Mouse (Mus musculus) gastrocnemius, postnatal 14 days (tissue): ENCODE data around the gene Tnfaip8l3. TPM values are rescaled to one million over a fixed set of nuclear protein-coding genes. Genes with fewer than 3 reads are reported as not detected.
"Not testable (repeated sequence)": the region's sequence is repeated elsewhere in the genome, so short reads cannot be mapped to it uniquely, and the experiment has no call there.

Source experiments
- DNase-seq: peaks from one replicate; pipeline ENCODE4 v3.0.0; 2021; ENCODE audit warnings: mixed read lengths
- intact Hi-C: fragments of 180-260 bp; cut with DNase I; formaldehyde crosslinking; loops from one replicate; pipeline ENCODE4 v1.15.1; 2025; ENCODE audit warnings: low total_unique reads
- total RNA-seq, 2 experiments: library from RNA; stranded (reverse); gene quantifications; 2 replicates each; pipeline ENCODE4 v1.2.3; 2021

The Tnfaip8l3 gene
- total RNA-seq, 2 experiments from 2014 or later, result 0.14 to 0.22 TPM

DNA sequence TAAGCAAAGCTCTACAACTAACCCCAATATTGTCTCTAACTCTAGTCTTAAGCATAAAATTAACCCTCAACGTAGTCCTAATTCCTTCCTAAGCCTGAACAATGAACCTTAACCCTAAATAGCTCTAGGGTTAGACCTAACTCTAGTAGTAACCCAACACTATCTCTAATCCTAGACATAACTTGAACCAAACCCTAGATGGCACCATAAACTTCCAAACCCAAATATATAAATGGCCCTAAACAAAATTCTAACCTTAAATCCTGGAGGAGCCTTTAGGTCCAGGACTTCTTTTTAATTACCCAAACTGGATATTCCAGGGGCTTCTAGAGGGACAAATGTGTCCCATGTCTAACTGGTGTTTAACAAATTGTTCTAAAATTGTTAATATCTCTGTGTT is 73.7 kb downstream of the Tnfaip8l3 start:
- intact Hi-C loops, result loop anchor here (5.0 kb wide), 2 partner anchors 118 to 343 kb away; no protein-coding TSS in a partner anchor
- DNase-seq, result no peak

DNA sequence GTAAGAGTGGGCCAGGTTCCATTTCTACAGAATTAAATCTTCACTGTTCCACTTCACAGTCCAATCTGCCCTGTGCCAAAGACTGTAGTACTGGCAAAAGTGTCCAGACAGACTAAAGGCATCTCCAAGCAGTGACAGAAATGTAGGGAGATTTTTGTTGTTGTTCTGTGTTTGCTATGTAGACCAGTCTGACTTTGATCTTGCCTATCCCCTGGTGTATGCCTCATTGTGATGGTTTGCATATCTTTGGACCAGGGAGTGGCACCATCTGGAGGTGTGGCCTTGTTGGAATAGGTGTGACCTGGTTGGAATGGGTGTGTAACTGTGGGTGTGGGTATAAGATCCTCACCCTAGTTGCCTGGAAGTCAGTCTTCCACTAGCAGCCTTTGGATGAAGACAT is 75.6 kb downstream of the Tnfaip8l3 start:
- DNase-seq, result not testable (repeated sequence)
- intact Hi-C loops, result loop anchor here (5.0 kb wide), 2 partner anchors 120 to 345 kb away; no protein-coding TSS in a partner anchor

DNA sequence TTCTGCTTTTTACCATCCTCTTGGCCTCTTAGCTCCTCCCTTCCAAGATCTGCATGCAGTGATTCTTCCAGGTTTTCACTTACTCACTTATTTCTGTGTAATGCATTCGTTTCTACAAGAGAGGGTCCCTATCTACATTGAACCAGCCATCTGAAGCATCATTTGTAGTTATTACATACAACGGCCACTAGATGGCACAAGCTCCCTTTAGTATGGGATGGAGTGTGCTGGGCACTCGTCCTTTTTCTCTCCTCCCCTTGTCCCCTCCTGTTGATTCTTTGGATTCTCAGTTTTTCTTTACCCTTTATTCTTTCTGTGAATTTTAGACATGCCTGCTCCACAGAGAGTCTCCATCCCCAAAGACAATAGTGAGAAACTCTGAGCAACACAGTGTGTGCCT is 77.3 kb downstream of the Tnfaip8l3 start:
- intact Hi-C loops, result loop anchor here (5.0 kb wide), 2 partner anchors 121 to 346 kb away; no protein-coding TSS in a partner anchor
- DNase-seq, result no peak

DNA sequence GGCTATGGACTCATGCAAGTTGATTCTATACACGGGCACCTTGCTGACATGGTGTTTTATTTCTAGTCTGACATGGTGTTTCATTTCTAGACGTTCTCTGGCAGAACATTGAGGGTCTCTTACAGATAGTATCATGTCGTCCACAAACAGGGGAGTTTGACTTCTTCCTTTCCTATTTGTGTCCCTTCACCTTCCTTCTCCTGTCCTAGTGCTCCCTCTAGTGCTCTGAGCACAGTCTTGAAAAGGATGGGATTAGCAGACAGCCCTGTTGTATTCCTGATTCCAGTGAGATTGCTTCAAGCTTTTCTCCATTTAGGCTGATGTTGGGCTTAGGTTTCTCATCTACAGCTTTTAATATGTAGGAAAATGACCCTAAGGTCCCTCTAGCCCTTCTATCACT is 81.2 kb downstream of the Tnfaip8l3 start:
- no peak for DNase-seq
- intact Hi-C loops, result loop anchor here (10.0 kb wide), 2 partner anchors 92 to 162 kb away; no protein-coding TSS in a partner anchor

DNA sequence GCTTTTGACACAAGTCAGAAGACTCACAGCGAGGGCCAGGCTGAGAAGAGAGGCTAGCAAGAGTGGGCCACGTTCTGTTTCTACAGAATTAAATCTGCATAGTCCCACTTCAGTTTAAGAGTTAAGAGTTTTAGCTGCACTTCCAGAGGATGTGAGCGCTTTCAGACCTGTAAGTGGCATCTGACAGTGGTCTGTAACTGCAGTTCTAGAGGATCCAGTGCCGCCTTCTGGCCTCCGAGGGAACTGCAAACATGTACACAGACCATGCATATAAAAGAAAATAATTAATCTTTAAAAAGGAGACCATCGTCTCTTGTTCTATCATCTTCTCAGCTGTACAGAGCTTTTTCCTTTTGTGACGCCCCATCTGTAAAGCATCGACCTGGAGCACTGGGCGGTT is 83.3 kb downstream of the Tnfaip8l3 start:
- intact Hi-C loops, result loop anchor here (10.0 kb wide), 2 partner anchors 90 to 160 kb away; no protein-coding TSS in a partner anchor
- no peak for DNase-seq

DNA sequence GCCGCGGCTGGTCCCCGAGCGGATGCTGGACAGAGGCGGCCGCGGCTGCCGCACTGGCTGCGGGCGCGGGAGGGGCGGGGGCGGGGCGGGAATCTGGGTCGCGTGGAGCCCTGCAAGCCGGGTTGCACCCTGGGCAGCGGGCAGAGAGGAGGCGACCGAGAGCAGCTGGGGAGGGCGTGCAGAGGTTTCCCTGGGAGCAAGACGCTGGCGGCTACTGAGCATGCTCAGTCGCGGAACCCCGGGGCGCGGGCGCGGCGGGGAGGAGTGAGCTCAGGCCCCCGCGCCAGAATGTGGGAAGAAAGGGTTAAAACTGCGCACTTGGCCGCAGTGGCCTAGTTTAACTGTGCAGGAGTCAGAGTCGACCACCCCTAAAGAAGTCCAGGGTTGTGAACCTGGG is 93.1 kb downstream of the Tnfaip8l3 start, which contains the start of gene Elmod1:
Gene Elmod1 (minus strand): TSS at position 180 of the 397 bp plus-strand sequence.
- peak; percentile 25 for DNase-seq
- intact Hi-C loops, result no loop called here

DNA sequence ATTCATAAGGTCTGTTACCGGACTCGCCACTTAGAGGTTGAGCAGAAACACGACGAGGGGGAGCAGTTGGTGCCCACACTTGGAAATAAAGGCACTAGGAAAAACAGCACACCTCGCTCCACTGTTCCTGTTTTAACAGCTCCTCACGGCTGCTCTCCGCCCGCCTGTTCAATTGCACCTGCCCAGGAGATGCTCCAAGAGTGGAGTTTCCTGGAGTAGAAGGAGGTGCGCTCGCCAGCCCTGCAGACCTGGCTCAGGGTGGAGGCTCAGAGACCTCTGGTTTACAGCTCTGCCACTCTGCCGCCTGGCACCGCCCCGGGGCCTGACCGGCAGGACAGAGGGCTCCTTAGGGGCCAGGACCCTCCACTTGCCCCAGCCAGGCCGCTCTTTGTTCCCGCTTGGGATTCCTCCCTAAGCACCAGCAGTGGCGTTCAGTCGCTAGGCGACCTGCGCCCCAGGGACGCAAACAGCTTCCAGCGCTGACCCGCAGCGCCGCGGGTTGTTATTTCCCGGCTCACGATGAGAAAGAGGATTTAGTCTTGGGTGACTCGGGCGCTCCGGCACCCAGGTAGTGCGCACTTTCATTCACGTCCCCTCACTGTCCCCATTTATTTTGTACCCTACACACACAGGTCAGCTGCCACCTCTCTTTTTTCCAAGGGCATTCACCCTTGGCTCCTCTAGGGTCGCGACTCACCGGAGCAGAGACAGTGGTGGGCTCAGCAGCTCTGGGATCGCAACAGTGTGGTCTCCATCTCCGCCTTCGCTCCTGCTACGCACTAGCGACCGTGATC is 93.7 kb downstream of the Tnfaip8l3 start:
- intact Hi-C loops, result no loop called here

DNA sequence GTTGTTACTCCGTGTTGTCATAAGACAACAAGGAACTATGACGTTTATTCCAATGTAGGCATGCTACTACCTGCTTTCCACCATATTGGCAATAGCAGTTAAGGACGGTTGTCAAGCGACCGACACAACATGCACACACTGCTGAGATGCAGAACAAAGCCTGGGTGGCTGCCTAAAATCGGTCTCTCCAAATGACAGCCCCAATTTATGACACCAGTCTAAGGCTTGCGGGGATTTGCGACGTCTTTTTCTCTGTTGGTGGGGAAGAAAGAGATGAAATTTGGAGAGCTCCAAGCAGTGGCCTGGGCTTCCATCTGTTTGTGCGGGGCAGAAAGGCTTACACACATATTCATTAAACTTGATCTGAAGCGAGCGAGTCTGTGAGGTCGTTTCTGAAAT is 94.3 kb downstream of the Tnfaip8l3 start:
- no peak for DNase-seq
- intact Hi-C loops, result no loop called here

More for the DNA sequence above, 93.7 kb downstream of the Tnfaip8l3 start:
- DNase-seq, result no peak

Other genes with a start within 250 kb of the Tnfaip8l3 start
- 10 to 100 TPM in 1 of 2 experiments, 1 to 10 TPM in 1; 2.7 to 16.8 TPM for gene Sln, start 218.2 kb downstream of the Tnfaip8l3 start, total RNA-seq
- gene Elmod1, start 93.1 kb downstream of the Tnfaip8l3 start, total RNA-seq, result under 1 TPM in 1 of 2 experiments, not detected in 1; 0.13 TPM
- gene Cyp19a1, start 199.7 kb upstream of the Tnfaip8l3 start, total RNA-seq, result not detected
- gene Gldn, start 218.1 kb upstream of the Tnfaip8l3 start, total RNA-seq, result 1 to 10 TPM; 1.3 to 3.9 TPM